In genomic region chr13:104287366-104288225, GRCm38 (mm10) we compare ENCODE assay signal across 8 mouse cellular contexts. TPM values are rescaled to one million over a fixed set of nuclear protein-coding genes. Genes with fewer than 3 reads are reported as not detected.
DNase-seq lines count a peak whose midpoint lies in the region; ATAC-seq and TF ChIP-seq lines count a peak whose summit lies in the region.

TSS of gene Adamts6 (plus strand) at chr13:104287835.

- H3K4me2 ChIP-seq in forebrain, embryonic 16.5 days (ENCODE audit: low read length) = peak within 1 kb of the TSS; percentile 56
- H3K4me2 ChIP-seq in kidney, embryonic 14.5 days (replicated peaks; ENCODE audit: low read depth, low read length) = peak within 1 kb of the TSS; percentile 67

- no peak for TF ChIP-seq POLR2A in spleen, adult 2 months (IDR thresholded peaks at IDR 0.05; ENCODE audit: low read depth, low read length)
- no peak for TF ChIP-seq POLR2A in bone marrow, adult 2 months (IDR thresholded peaks at IDR 0.05; ENCODE audit: borderline replicate concordance, control insufficient read depth, low read depth, low read length)

- H3K36me3 ChIP-seq in spleen, adult 2 months (ENCODE audit: control insufficient read depth, insufficient read depth, low read length) = no peaks in the 10 kb centered on the region
- no peaks in the 10 kb centered on the region for H3K36me3 ChIP-seq in forebrain, embryonic 16.5 days (ENCODE audit: control insufficient read depth, insufficient read depth)
- no peaks in the 10 kb centered on the region for H3K36me3 ChIP-seq in kidney, embryonic 14.5 days (ENCODE audit: control insufficient read depth, insufficient read depth, low read length)
- no peaks in the 10 kb centered on the region for H3K36me3 ChIP-seq in macrophage (ENCODE audit: inconsistent target)

- no peaks in the 10 kb centered on the region for H3K9me3 ChIP-seq in forebrain, embryonic 16.5 days (ENCODE audit: control insufficient read depth, low read length)
- no peaks in the 10 kb centered on the region for H3K9me3 ChIP-seq in kidney, embryonic 14.5 days (ENCODE audit: control insufficient read depth, low read length)

- H3K4me3 ChIP-seq in spleen, adult 2 months (ENCODE audit: extremely low read depth, insufficient read depth, insufficient read length) = peak within 1 kb of the TSS; percentile 64
- H3K4me3 ChIP-seq in bone marrow, adult 2 months (replicated peaks; ENCODE audit: control insufficient read depth, low read depth, low read length) = peak within 1 kb of the TSS; percentile 63
- peak within 1 kb of the TSS; percentile 46 for H3K4me3 ChIP-seq in forebrain, embryonic 16.5 days (replicated peaks; ENCODE audit: low read length)
- H3K4me3 ChIP-seq in kidney, embryonic 14.5 days (ENCODE audit: low read length) = peak within 1 kb of the TSS; percentile 47
- H3K4me3 ChIP-seq in macrophage (ENCODE audit: inconsistent target) = peak within 1 kb of the TSS; percentile 67

- no peaks in the 10 kb centered on the region for H3K27me3 ChIP-seq in spleen, adult 2 months (ENCODE audit: control insufficient read depth, insufficient read depth, low read length)
- no peaks in the 10 kb centered on the region for H3K27me3 ChIP-seq in forebrain, embryonic 16.5 days (replicated peaks; ENCODE audit: control insufficient read depth, insufficient read depth, low read length)
- no peaks in the 10 kb centered on the region for H3K27me3 ChIP-seq in kidney, embryonic 14.5 days (ENCODE audit: control insufficient read depth, insufficient read depth, low read length)

- no peak for ATAC-seq in forebrain, embryonic 16.5 days
- no peak for ATAC-seq in kidney, embryonic 14.5 days (ENCODE audit: low FRiP score, low TSS enrichment)
- ATAC-seq in megakaryocyte progenitor cell, adult 5-6 weeks (replicated peaks; ENCODE audit: poor library complexity) = no peak

- H3K9ac ChIP-seq in forebrain, embryonic 16.5 days (replicated peaks; ENCODE audit: low read depth, low read length) = peak within 1 kb of the TSS; percentile 50
- H3K9ac ChIP-seq in kidney, embryonic 14.5 days (ENCODE audit: low read depth, low read length) = peak within 1 kb of the TSS; percentile 55

- DNase-seq in spleen, adult 2 months (ENCODE audit: low read depth in 1 of 2, low spot score in 2 of 2) = no peak
- no peak for DNase-seq in spleen, postnatal 4 days (ENCODE audit: low spot score in 2 of 2)
- peak; percentile 47 for DNase-seq in testis, postnatal 10 days (ENCODE audit: low spot score)

- no peak for TF ChIP-seq CTCF in spleen, adult 2 months (IDR thresholded peaks at IDR 0.05; ENCODE audit: extremely low read depth, insufficient read depth, insufficient read length, insufficient replicate concordance)
- TF ChIP-seq CTCF in bone marrow, adult 2 months (IDR thresholded peaks at IDR 0.05; ENCODE audit: control insufficient read depth, insufficient read depth, low read length) = no peak

- H3K4me1 ChIP-seq in spleen, adult 2 months (ENCODE audit: control insufficient read depth, insufficient read depth, insufficient read length) = peaks cover 3% of the 10 kb centered on the region; the same call in 1 of the 2 replicates
- no peaks in the 10 kb centered on the region for H3K4me1 ChIP-seq in bone marrow, adult 2 months (ENCODE audit: control insufficient read depth, insufficient read depth, low read length)
- H3K4me1 ChIP-seq in forebrain, embryonic 16.5 days (replicated peaks; ENCODE audit: control insufficient read depth, insufficient read depth, low read length) = peaks cover 25% of the 10 kb centered on the region
- peaks cover 10% of the 10 kb centered on the region; the same call in 1 of the 2 replicates for H3K4me1 ChIP-seq in kidney, embryonic 14.5 days (ENCODE audit: control insufficient read depth, insufficient read depth, low read length)

- peak within 1 kb of the TSS; percentile 62 for H3K27ac ChIP-seq in spleen, adult 2 months (ENCODE audit: insufficient read depth, low read length)
- H3K27ac ChIP-seq in bone marrow, adult 2 months (ENCODE audit: control insufficient read depth, insufficient read depth, low read depth, low read length, poor library complexity) = peak within 1 kb of the TSS; percentile 1; the same call in 1 of the 2 replicates
- H3K27ac ChIP-seq in forebrain, embryonic 16.5 days (ENCODE audit: low read length) = peak within 1 kb of the TSS; percentile 49
- H3K27ac ChIP-seq in kidney, embryonic 14.5 days (ENCODE audit: low read depth, low read length) = peak within 1 kb of the TSS; percentile 71; the same call in 1 of the 2 replicates
- H3K27ac ChIP-seq in macrophage = peak within 1 kb of the TSS; percentile 71

- 1% methylated on average over 23 of the region's 23 CpGs for WGBS in spleen, adult 2 months
- WGBS in bone marrow, adult 2 months = under 1% methylated on average over 23 of the region's 23 CpGs
- under 1% methylated on average over 23 of the region's 23 CpGs for WGBS in forebrain, embryonic 16.5 days
- WGBS in kidney, embryonic 14.5 days = under 1% methylated on average over 23 of the region's 23 CpGs
- WGBS in macrophage (ENCODE audit: missing documents) = 2% methylated on average over 15 of the region's 23 CpGs

- no peaks in the 10 kb centered on the region for H3K79me2 ChIP-seq in macrophage (ENCODE audit: inconsistent target)

RNA-seq across cellular contexts. Expression of gene Adamts6, which starts in this region (rescaled TPM):
- polyA plus RNA-seq in spleen, adult 2 months (2012; rRNA removed) = 2.4 and 2.9 TPM in 2 replicates
- polyA plus RNA-seq in bone marrow, adult 2 months (2011; ENCODE audit: insufficient read depth, insufficient read length, low replicate concordance, missing spikeins) = 0.52 and 1.4 TPM in 2 replicates
- polyA plus RNA-seq in forebrain, embryonic 16.5 days (2015; fragmentation: Nextera tagmentation; extraction: Ambion mirVana) = 1.8 and 2.5 TPM in 2 replicates
- polyA plus RNA-seq in kidney, embryonic 14.5 days (2014; fragmentation: Nextera tagmentation; extraction: Ambion mirVana) = 2.8 and 4.8 TPM in 2 replicates
- 10 to 100 TPM in 10 of 26 experiments, 1 to 10 TPM in 16; 1.4 to 16.7 (median 9.0) TPM for total RNA-seq in macrophage (2018; cell fraction: chromatin; rRNA removed)
- total RNA-seq in macrophage (2018; cell fraction: cytosol; rRNA removed) = 1 to 10 TPM in 2 of 26 experiments, under 1 TPM in 24; 0.10 to 1.3 (median 0.36) TPM
- 10 to 100 TPM in 3 of 26 experiments, 1 to 10 TPM in 23; 1.1 to 10.7 (median 4.9) TPM for total RNA-seq in macrophage (2018; cell fraction: nucleus; rRNA removed)
- 0.10 to 0.64 TPM (median 0.20 TPM) in 3 replicates for polyA plus RNA-seq in macrophage (2018)
- 0.99 and 2.3 TPM in 2 replicates for total RNA-seq in megakaryocyte progenitor cell, adult 5-6 weeks (2015)
- 1.5 and 2.5 TPM in 2 replicates for total RNA-seq in megakaryocyte progenitor cell, adult 5-6 weeks (2017)

Comparison
In these comparisons a context has a peak if more than half of its experiments do, and no peak if none do; other contexts are left out.
1. H3K27ac ChIP-seq: peak in every context shown above with its lines; median percentile 71 in kidney, embryonic 14.5 days; 71 in macrophage; 62 in spleen, adult 2 months; 49 in forebrain, embryonic 16.5 days; 1 in bone marrow, adult 2 months.